Mouse (Mus musculus) embryonic facial prominence, embryonic 12.5 days (tissue): ENCODE data around the gene Smc1b. TPM values are rescaled to one million over a fixed set of nuclear protein-coding genes. Genes with fewer than 3 reads are reported as not detected.
A peak's percentile ranks its signal among the peaks of the same experiment; 100 is the strongest.

ENCODE experiments used
- ATAC-seq: fragments of 200-750 bp; cut with Nextera tagmentation; 2 replicates; pipeline ENCODE4 v1.8.0; 2017; ENCODE audit not compliant: insufficient number of reproducible peaks, insufficient read depth, low FRiP score, low TSS enrichment
- H3K27ac ChIP-seq: fragments of 300-500 bp; sonication (generic); 2 replicates; pipeline ENCODE4 v1.5.1; 2016; ENCODE audit warnings: mild to moderate bottlenecking
- H3K27me3 ChIP-seq: fragments of 300-500 bp; sonication (generic); 2 replicates; pipeline ENCODE4 v1.6.1; 2016; ENCODE audit warnings: mild to moderate bottlenecking, moderate library complexity
- H3K36me3 ChIP-seq: fragments of 300-500 bp; sonication (generic); 2 replicates; pipeline ENCODE4 v1.6.1; 2016; ENCODE audit warnings: mild to moderate bottlenecking
- H3K4me1 ChIP-seq: fragments of 300-500 bp; sonication (generic); 2 replicates; pipeline ENCODE4 v1.6.1; 2016
- H3K4me2 ChIP-seq: fragments of 300-500 bp; sonication (generic); replicated peaks from 2 replicates; pipeline ENCODE4 v1.6.1; 2016; ENCODE audit warnings: mild to moderate bottlenecking, moderate library complexity
- H3K4me3 ChIP-seq: fragments of 300-500 bp; sonication (generic); 2 replicates; pipeline ENCODE4 v1.5.1; 2016; ENCODE audit warnings: mild to moderate bottlenecking
- H3K9ac ChIP-seq: fragments of 300-500 bp; sonication (generic); 2 replicates; pipeline ENCODE4 v1.6.1; 2016; ENCODE audit warnings: mild to moderate bottlenecking, moderate library complexity
- H3K9me3 ChIP-seq: fragments of 300-500 bp; sonication (generic); 2 replicates; pipeline ENCODE4 v1.6.1; 2016; ENCODE audit warnings: mild to moderate bottlenecking, moderate library complexity
- WGBS: fragments of 180-500 bp; shearing (Covaris S2); methylation state at CpG from one replicate; pipeline ENCODE4 v1.1.7; 2016; 5-methylcytosine and 5-hydroxymethylcytosine counted together
- polyA plus RNA-seq: library from polyadenylated mRNA; unstranded; fragments of >200 nt; fragmentation: Nextera tagmentation; extraction: Ambion mirVana; gene quantifications from 2 replicates; pipeline ENCODE4 v1.2.1, GENCODE M21; 2016

The Smc1b gene
- polyA plus RNA-seq, 1 experiment from 2014 or later = 0.22 TPM

DNA sequence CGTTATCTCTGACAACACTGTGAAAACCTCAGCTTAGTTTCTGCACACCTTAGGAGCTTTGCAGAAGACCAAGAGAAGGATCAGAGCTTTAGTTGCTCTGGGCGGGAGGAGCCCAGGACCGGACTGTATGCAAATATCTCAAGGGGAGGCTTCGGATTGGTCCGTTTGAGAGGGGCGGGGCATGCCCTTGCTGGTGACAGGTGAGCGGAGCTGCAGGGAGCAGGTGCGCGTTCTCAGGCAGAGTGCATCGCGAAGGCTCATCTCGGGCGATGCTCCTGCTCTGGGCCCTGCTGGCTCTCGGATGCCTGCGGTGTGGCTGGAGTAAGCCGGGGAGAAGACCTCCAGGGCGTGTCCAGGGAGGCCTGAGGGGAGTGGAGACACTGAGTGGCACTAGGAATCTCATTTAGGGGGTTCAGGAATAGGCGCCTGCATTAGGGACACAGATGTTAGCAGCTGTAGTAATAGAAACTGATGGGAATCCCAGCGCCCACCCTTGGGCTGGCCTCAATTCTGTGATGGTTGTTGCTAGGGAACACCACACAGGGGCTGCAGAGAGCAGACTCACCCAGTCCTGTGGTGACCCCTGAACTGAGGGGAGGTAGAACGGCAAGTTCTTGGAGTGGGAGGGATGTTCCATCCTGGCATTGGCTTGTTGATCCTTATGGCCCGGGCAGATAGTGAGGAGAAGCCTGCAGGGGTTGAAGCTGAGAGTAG lies 114.7 kb downstream of the Smc1b start, which contains the start of gene Upk3a:
Upk3a (plus strand) TSS at position 191 of the 714 bp plus-strand sequence.
- H3K27me3 ChIP-seq = peaks cover 22% of the 10 kb centered on the region
- no peaks in the 10 kb centered on the region for H3K9me3 ChIP-seq
- H3K27ac ChIP-seq = no peak within 1 kb of the TSS
- H3K36me3 ChIP-seq = no peaks in the 10 kb centered on the region
- H3K4me1 ChIP-seq = peaks cover 13% of the 10 kb centered on the region
- WGBS = 7% methylated on average over 21 of the region's 21 CpGs
- no peak within 1 kb of the TSS for H3K4me3 ChIP-seq
- H3K4me2 ChIP-seq = no peak within 1 kb of the TSS
- ATAC-seq = 0 out of 2 replicates have a peak, but pooled peaks have one; percentile 48
- H3K9ac ChIP-seq = no peak within 1 kb of the TSS

DNA sequence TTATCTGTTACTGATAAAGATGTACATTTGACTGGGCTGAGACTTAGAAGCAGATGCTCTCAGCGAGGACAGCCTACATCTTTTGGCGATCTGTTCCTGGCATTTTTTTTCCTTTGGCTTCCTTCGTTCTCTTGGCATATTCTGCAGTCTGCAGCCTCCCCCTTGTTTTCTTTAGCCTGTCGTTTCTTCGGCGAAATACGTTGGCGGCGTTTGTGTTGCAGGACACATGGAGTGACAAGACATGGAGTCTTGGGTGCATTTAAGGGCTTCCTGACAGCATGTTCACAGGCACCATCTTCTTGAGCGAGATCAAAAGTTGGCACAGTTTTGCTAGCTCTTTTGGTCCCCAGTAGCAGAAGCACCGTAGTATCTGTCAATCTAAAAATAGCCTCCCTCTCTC lies 116.0 kb downstream of the Smc1b start:
- ATAC-seq = no peak

More for the DNA sequence above, 116.0 kb downstream of the Smc1b start:
- Histone ChIP-seq H3K9ac (no peak overlapping the region), H3K27ac (no peak overlapping the region), H3K4me3 (no peak overlapping the region), H3K9me3 (no peaks in the 10 kb centered on the region), H3K27me3 (peaks cover 22% of the 10 kb centered on the region), H3K4me2 (no peak overlapping the region), H3K4me1 (peaks cover 18% of the 10 kb centered on the region), H3K36me3 (no peaks in the 10 kb centered on the region)
- 80% methylated on average over 11 of the region's 11 CpGs for WGBS

Other genes with a start within 250 kb of the Smc1b start
- 0.95 and 1.2 TPM in 2 replicates for gene Gm29666, start 211.9 kb downstream of the Smc1b start, polyA plus RNA-seq
- 53.8 and 54.8 TPM in 2 replicates for gene Nup50, start 208.6 kb downstream of the Smc1b start, polyA plus RNA-seq
- gene 5031439G07Rik, start 143.4 kb downstream of the Smc1b start, polyA plus RNA-seq = 10.7 and 12.3 TPM in 2 replicates
- 0.34 and 0.35 TPM in 2 replicates for gene Upk3a, start 114.8 kb downstream of the Smc1b start, polyA plus RNA-seq
- gene Fam118a, start 103.0 kb downstream of the Smc1b start, polyA plus RNA-seq = 24.2 and 24.5 TPM in 2 replicates
- 0.98 and 1.0 TPM in 2 replicates for gene Ribc2, start 114 bp upstream of the Smc1b start, polyA plus RNA-seq
- 236 and 250 TPM in 2 replicates for gene Fbln1, start 74.0 kb upstream of the Smc1b start, polyA plus RNA-seq
- gene Atxn10, start 204.3 kb upstream of the Smc1b start, polyA plus RNA-seq = 336 and 345 TPM in 2 replicates